Mouse (Mus musculus) neural tube, embryonic 10.5 days (tissue): Measurements from ENCODE around the gene Slco1a1.
"Not testable (repeated sequence)": the region's sequence is repeated elsewhere in the genome, so short reads cannot be mapped to it uniquely, and the experiment has no call there.

Source experiments
- DNase-seq: peaks from one replicate; pipeline ENCODE4 v3.0.0-alpha.2; 2017; ENCODE audit warnings: low spot score; ENCODE audit errors: extremely low spot score

Gene Slco1a1

GRCm38 (mm10) chr6:141946862-141947261 is at the start of gene Slco1a1:
Gene Slco1a1 (minus strand): TSS chr6:141946962.
- no peak for DNase-seq

GRCm38 (mm10) chr6:141986772-141987171 is 40.0 kb upstream of the Slco1a1 start:
- no peak for DNase-seq

- DNase-seq: no peak
Observed at GRCm38 (mm10) chr6:141984644-141985043, 37.9 kb upstream of the Slco1a1 start.

- DNase-seq: no peak
Observed at GRCm38 (mm10) chr6:141962420-141962819, 15.7 kb upstream of the Slco1a1 start.

GRCm38 (mm10) chr6:141961861-141962260 is 15.1 kb upstream of the Slco1a1 start:
- no peak for DNase-seq

- DNase-seq: no peak
Observed at GRCm38 (mm10) chr6:141960482-141960881, 13.7 kb upstream of the Slco1a1 start.

GRCm38 (mm10) chr6:141940451-141940850 is 6.3 kb downstream of the Slco1a1 start:
- no peak for DNase-seq

- no peak for DNase-seq
Observed at GRCm38 (mm10) chr6:141898197-141898596, 48.6 kb downstream of the Slco1a1 start.

GRCm38 (mm10) chr6:141889723-141890122 is 57.0 kb downstream of the Slco1a1 start:
- no peak for DNase-seq

- DNase-seq: no peak
Observed at GRCm38 (mm10) chr6:141888248-141888647, 58.5 kb downstream of the Slco1a1 start.

- no peak for DNase-seq
Observed at GRCm38 (mm10) chr6:141882581-141882980, 64.2 kb downstream of the Slco1a1 start.

GRCm38 (mm10) chr6:141875742-141876141 is 71.0 kb downstream of the Slco1a1 start:
- not testable (repeated sequence) for DNase-seq

GRCm38 (mm10) chr6:141871711-141872110 is 75.1 kb downstream of the Slco1a1 start:
- DNase-seq: no peak

GRCm38 (mm10) chr6:141868735-141869134 is 78.0 kb downstream of the Slco1a1 start:
- DNase-seq: no peak

GRCm38 (mm10) chr6:141866026-141866425 is 80.7 kb downstream of the Slco1a1 start:
- DNase-seq: no peak

- no peak for DNase-seq
Observed at GRCm38 (mm10) chr6:141857735-141858531, 88.8 kb downstream of the Slco1a1 start.
